Mouse (Mus musculus) bone marrow, adult 2 months (tissue): ENCODE measurements around the gene Bcl2.

ENCODE experiments used
- CTCF ChIP-seq: fragments of 200-500 bp; IDR thresholded peaks from 2 replicates; pipeline ENCODE4 v1.5.1; 2011; ENCODE audit warnings: low read length, control low read depth; ENCODE audit not compliant: control insufficient read depth, insufficient read depth
- POLR2A ChIP-seq: fragments of 200-500 bp; IDR thresholded peaks from 2 replicates; pipeline ENCODE4 v1.6.1; 2011; ENCODE audit warnings: low read depth, mild to moderate bottlenecking, control low read depth, low read length, borderline replicate concordance; ENCODE audit not compliant: control insufficient read depth

GRCm38 (mm10) chr1:106572506-106572905, 141.6 kb downstream of the Bcl2 start:
- TF ChIP-seq CTCF: no peak
- no peak for TF ChIP-seq POLR2A
